Mouse (Mus musculus) activated CD4-positive, CD25-positive, alpha-beta regulatory T cell, adult 4 months (primary cell): Measurements from ENCODE around the gene Actn4. TPM values are rescaled to one million over a fixed set of nuclear protein-coding genes. Genes with fewer than 3 reads are reported as not detected.
"Not testable (repeated sequence)": the region's sequence is repeated elsewhere in the genome, so short reads cannot be mapped to it uniquely, and the experiment has no call there.

Experiments used
- ATAC-seq: one replicate; pipeline ENCODE4 v1.8.0; 2017
- polyA plus RNA-seq, 2 experiments: library from polyadenylated mRNA; unstranded; fragments of 100-300 nt; shearing (Covaris generic); gene quantifications; one replicate each; pipeline ENCODE4 v1.2.1; 2017

Actn4 gene
- polyA plus RNA-seq, 2 experiments from 2014 or later: 84.6 to 128 TPM

DNA sequence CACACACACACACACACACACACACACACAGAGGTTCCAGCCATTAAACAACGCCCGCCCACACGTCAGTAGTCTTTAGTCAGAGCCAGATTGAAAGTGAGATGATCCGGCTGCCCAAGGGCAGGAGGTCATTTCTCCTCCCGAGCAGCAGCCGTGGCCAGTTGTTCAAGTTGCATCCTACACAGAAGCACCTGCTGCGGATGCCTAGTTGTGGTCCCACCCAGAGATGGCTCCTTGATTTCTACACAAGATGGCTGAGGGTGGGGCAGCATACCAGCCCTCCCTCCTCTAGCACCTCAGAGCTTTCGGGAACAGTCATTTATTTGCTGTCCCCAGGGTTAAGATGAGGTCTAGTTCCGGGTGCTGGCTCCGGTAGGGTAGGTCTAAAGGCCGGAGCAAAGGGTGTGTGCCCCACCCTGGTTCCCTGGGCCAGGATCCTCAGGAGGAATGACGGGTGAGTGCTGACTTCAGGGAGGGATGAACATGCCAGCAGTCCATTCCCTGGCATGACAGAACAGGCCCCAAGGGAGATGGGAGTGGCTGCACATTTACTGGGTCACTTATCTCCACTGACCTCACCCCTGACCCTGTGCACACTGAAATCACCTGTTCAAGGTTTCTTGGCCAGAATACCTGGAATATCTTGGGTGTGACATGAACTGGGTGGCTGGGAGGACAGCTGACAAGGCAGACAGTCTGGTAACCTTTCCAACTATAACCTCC, 7.7 kb upstream of the Actn4 start:
- no peak for ATAC-seq

DNA sequence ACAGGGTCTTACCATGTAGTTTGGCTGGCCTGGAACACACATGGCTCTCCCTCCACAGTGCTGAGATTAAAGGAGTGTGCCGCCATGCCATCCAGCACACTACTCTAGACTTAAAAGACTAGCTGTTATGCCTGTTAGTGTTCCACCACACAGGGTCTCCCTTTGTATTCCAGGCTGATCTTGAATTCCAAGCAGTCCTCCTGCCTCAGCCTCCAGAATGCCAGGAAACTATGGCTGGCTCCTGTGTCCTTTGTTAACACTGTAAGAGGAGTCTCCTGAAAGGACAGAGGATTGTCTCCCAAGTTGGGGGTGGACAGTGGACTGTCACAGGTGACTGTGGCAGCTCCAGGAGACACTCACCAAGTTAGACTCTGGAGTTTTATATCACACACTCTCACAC, 7.1 kb upstream of the Actn4 start:
- no peak for ATAC-seq

DNA sequence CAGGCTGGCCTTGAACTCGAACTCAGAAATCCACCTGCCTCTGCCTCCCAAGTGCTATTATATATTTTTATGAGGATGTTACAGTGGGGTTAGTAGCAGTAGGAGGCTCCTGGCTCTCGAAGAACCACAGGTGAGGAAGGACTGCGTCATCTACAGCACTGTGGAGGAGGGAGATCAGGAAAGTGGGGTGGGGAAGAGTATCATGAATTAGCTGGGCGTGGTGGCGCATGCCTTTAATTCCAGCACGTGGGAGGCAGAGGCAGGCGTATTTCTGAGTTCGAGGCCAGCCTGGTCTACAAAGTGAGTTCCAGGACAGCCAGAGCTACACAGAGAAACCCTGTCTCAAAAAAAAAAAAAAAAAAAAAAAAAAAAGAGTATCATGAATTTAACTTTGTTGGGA, 6.0 kb upstream of the Actn4 start:
- not testable (repeated sequence) for ATAC-seq

DNA sequence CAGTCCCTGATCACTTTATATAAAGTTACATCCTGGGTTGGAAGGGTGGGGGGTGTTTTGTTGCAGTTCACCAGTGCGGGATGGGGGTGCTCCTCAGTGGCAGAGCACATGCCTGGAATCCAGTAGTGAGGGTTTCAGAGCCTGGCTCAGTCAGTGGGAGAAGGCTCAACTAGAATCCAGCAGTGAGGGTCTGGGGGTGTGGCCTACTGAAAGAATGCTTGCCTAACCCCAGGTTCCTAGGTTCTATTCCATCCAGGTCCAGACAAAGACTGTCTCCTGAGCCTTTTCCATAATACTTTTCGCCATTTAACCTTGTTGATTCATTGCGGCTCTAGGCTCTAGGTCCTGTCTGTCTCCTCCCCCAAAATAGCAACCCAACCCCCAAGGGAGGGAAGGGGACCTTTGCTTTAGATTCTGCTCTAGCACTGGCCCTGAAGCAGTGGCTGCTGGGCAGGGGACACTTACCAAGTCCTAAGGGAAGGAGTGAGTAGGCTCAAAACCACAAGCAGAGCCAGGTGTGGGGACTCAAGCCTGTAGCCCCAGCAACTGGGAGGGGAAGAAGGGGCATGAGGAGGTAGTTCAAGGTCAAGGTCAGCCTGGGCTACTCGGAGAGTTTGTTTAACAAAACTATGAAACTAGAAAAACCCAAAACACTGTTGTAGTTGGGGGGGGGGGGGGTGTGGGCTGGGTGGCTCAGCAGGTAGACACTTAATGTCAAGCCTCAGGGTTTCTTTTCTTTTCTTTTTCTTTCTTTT, 4.8 kb upstream of the Actn4 start:
- ATAC-seq: no peak

DNA sequence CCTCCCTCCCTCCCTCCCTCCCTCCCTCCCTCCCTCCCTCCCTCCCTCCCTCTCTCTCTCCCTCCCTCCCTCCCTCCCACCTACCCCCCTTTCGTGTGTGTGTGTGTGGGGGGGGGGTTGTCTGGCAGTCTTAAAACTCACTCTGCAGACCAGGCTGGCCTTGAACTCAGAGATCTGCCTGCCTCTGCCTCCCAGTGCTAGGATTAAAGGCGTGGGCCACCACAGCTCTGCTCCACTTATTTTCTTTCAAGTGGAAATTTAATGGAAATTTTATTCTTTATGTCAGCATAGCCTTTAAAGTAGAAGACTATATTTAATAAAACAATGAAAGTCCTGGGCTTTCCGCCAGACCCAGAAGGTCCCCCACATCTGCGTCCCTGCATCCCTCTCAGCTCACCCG, 4.0 kb upstream of the Actn4 start:
- no peak for ATAC-seq

DNA sequence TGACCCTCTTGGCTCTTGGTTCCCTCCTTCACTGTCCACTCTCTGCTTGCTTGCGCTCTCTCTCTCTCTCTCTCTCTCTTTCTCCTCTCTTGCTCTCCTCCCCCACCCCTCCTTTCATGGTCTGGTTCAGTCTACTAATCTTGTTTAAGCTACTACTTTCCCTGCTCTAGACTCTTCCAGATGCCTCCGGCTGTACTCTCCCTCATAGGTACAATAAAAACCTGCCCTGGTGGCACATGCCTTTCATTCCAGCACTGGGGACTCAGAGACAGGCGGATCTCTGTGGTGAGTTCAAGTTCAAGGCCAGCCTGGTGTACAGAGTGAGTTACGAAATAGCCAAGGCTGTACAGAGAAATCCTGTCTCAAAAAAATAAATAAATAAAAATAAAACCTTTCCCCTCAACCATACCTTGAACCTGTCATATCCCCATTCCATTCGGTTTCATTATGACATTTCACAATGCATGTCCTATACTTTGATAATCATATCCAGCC, 3.3 kb upstream of the Actn4 start:
- no peak for ATAC-seq

DNA sequence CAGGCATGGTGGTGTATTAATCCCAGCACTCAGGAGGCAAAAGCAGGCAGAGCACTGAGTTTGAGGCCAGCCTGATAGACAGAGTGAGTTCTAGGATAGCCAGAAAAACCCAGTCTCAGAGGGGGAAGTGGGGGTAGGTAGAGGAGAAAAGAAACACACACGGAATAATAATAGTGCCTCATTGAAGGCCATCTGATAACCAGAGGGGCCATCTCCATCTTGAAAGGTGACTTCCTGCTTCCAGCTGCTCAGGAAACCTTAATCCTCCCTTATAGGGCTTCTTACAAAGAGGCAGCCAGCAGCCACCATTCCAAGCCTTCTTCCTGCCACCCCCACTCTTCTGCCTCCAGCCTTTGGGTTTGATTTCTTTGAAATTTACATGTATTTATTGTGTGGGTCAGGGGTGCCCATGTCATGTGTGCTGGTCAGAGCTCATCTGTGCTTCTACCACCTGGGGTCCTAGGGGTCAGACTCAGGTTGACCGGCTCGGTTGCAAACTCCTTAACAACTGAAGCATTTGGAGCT, 1.3 kb upstream of the Actn4 start:
- ATAC-seq: no peak

DNA sequence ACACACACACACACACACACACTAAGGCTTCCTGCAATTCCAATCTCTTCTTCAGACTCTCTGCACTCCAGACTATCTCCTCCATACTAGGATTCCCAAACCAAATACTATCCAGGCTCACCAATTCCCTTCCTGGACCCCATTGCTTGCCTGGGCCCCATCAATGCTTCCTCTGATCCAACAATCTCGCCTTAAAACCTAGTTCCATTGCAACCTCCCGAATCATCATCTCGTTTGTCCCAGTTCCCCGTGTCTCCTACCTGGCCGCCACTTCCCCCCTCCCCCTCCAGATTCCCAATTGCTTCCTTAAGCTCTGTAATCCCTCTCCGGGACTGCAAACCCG, 585 bp downstream of the Actn4 start:
- no peak for ATAC-seq

DNA sequence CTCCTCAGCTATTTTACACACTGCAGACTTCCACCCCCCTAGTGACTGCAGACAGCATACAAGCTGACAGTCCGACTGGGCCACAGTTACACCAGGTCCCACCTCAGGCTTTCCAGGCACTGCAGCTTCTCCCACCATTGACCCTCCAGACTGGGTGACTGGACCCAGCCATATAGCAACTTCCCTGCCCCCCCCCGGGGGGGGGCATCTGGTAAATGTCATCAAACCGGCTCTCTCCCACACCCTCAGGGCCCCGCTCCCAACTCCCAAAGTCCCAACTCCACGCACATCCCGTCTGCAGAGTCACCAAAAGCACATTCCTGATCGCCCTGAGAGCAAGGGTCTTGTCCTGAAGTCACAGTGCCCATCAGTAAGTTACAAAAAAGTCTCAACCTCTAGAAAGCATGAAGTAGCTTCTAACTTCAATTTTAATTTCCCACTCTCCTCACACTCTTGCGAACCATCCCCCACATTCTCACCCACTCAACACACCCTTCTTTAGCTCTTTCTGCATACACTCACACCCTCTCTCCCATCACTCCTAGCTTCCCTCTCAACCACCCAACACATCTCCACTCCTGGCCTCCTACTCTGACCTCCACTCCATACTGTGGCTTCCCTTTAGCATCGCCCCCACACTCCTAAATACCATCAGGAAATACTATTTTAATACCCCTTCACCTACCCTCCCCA, 1.6 kb downstream of the Actn4 start:
- ATAC-seq: no peak

DNA sequence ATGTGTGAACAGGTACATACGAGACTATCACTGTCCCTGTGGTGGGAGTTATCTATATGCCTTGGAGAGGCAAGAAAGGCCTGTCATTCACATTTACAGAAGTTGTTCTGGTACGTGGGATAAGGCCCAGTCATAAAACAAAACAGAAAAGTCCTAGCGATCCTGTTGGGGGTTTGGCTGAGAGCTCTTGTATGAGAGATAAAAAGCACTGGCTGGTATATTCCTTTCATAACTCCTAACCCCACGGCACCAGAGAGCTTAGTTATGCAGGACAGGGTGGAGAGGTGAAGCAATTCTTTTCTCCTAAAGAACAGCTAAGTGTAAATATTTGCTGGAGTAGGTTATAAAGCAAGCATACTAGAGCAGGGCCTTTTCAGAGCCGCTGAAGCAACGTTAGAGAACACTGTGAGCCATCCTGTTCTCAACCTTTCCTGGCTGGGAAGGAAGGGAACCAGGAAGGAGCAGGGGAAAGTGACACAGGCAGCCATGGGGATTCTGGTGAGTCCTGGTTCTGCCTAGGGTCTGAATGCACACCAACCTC, 2.6 kb downstream of the Actn4 start:
- ATAC-seq: no peak

DNA sequence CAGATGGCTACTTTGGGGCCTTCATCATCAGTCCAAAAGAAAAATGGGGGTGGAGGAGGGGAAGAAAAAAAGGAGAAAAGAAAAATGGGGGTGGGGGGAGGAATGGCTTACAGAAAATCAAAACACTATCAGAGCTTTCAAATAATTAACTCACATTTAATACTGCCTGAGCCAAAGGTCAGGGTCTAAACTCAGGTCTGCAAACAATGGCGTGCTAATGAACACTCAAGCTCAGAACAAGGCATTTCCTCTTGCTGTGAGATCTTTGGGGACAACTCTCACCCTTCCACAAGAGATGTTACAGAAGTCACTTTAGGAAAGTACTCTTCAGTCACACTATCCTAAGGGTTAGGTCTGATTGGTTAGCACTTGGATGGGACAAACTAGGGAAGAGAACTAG, 3.4 kb downstream of the Actn4 start:
- ATAC-seq: no peak

DNA sequence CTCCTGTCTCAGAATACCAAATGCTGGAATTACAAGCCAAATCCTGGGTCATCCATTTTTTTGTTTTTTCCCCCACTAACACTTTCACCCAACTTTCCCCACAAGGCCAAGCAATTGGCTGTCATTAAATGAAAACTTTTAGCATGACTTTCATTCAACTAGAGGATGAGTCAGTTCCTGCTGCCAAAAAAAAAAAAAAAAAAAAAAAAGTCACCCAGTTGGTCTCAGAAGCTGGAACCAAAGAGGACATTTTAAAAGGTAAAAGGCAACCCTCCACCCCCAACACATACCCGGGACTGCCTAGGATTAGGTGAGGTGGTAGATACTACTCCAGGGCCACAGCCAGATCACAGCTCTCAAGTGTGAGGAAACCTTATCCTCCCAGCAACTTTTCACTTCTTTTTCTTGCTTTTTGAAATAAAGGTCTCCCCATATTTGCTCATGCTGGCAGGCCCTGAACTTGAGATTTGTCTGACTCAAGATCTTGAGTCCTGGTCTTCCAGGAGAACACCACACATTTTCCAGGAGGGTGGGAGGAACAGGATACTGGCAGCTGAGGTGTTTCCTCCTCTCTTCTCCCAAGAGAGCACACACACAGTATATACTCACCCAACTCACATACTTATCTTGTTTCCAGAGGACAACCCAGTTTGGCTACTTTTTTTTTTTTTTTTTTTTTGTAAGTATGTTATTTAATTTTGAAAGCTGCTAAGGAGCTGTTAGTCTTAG, 4.0 kb downstream of the Actn4 start:
- no peak for ATAC-seq

DNA sequence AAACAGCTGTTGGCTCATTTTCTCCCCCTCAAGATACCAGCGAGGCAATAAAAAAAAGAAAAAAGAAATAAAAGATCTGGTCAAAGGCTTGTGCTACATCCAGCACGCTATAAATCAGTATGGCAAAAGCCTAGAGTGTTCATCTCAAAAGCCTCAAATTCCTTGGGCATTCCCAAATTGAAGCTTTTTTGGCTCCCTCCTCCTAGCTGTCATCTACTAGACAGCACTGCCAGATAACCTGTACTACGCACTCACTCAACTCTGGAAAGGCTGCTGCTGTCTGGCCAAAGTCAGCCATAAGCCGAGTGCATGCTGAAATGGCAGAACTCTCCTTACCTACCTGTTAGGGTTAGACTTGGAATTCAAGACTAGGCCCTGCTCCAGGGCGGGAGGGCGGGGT, 4.9 kb downstream of the Actn4 start:
- ATAC-seq: no peak

DNA sequence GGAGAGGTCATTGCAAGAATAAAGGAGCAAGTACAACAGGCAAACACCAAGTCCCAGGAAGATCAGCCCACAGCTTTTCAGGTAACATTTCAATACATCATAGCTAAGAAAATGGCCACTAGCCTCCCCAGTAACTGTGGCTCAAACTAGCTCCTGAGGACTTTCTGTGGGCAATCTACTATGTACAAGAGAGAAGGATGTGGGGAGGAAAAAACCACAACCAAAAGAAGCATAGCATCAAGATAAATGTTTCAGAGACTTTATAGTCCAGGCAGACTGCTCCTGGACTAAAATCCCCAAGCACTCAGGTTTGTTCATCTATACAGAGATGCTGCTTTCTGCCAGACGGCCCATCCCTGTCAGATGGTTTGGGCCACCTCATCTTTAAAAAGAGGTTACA, 5.9 kb downstream of the Actn4 start:
- peak; percentile 51 for ATAC-seq

DNA sequence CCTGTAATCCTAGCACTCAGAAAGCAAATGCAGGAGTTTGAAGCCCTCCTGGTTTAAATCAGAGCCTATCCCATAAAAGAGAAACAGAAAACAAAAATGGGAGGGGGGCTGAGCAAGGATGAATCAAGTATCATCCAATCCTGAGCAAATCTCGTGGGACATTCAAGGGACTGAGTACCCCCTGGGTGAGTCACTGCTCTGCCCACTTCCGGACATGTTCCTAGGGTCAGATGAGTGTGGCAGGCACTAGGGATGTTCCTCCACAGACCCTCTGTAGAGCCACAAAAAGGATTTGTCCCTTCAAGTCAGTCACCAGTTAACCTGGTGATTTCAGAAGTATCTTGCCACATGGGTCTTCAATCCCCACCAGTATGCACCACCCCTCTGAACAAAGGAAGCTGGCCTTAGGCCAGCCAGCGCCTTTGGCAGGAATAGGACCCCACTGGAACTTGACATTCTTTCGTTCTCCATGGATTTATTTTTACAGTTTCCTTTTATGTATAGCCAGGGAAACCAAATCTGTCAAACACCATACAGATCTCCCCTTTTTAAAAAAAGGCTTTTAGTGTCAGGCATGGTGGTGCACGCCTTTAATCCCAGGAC, 6.7 kb downstream of the Actn4 start:
- ATAC-seq: no peak

DNA sequence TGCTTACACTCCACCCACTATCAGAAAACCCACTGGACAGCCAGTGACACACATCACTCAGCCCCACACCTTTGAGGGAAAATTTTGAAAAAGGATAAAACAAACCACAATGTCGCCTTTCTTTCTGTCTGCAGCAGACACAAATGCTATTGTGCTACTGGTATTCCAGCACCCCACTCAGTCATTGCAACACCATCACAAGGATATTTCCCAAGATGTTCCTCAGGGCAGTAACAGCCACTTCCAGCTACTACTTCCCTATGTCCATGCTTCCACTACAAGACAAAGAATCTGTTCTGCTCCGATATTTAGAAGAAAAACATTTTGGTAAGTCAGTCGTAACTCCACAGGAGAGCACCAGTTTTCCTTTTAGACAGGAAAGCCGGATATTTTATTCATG, 7.4 kb downstream of the Actn4 start:
- no peak for ATAC-seq

DNA sequence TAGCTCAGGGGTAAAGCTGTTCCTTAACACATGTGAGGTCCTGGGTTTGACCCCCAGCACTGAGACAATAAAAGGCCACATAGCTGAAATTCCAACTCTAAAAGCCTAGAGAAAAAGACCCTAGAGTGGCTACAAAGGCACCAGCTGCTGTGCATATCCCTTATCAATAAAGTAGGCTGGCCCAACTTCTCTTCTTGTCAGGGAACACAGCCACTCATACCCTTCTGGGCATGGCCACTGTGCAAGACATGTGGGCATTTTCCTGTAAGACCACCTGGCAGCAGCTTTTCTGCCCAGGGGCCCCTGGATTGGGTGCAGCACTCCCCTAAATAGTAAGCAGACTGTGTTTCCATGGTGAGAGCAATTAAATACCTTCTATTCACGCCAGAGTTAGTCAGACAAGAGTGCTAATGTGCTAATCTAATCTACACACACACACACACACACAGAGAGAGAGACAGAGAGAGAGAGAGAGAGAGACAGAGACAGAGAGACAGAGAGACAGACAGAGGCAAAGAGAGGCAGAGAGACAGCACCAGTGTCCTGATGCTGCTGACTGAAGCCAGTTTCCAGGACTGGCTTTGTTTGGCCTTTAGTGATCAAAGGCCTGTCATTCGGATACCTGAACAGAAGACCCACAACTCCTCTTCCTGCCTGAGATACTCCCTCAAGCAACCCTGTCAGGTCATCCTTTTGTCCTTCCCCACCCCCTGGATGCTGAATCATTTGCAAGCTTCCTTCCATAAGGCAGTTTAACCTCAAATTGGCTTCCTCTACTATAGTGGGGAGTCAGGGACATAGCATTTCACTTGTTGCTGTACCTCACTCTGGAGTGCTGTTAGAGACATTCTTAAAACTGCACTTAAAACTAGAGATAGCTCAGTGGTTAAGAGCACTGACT, 8.4 kb downstream of the Actn4 start:
- no peak for ATAC-seq

DNA sequence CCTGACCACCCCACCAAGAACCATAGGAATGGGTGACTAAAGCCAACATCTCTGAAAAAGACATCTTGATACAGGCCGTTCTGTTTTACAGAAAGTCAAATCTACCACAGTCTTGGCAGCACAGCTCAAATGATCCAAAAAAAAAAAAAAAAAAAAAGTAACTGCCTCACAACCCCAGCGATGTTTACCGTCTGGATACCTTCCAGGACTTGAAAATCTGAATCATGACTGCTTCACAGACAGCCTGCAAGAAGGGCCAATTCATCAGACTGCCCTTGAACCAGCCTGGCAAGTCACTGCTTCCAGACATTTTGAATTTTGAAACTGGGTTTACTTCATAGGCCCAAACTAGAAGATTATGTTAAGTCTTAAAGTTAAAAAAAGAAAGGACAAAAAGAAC, 9.4 kb downstream of the Actn4 start:
- ATAC-seq: no peak

DNA sequence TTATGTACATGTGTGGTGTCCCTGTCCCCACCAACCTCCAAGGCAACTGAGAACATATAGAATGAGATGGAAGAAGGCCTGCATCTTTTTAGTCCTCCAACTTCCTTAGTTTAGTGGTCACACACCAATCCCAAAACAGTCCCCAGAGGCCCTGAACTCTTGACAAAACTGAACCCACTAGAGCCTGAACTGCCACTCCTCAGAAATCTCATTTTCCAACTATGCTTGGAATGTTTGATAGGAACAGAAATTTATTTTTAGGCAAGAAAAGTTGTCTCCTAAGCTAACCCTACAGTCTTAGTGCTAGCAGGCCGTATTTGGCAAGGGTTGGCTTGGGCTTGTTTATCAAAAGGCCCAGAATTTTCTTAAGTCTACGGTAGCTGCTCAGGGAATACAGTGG, 10.4 kb downstream of the Actn4 start:
- no peak for ATAC-seq

DNA sequence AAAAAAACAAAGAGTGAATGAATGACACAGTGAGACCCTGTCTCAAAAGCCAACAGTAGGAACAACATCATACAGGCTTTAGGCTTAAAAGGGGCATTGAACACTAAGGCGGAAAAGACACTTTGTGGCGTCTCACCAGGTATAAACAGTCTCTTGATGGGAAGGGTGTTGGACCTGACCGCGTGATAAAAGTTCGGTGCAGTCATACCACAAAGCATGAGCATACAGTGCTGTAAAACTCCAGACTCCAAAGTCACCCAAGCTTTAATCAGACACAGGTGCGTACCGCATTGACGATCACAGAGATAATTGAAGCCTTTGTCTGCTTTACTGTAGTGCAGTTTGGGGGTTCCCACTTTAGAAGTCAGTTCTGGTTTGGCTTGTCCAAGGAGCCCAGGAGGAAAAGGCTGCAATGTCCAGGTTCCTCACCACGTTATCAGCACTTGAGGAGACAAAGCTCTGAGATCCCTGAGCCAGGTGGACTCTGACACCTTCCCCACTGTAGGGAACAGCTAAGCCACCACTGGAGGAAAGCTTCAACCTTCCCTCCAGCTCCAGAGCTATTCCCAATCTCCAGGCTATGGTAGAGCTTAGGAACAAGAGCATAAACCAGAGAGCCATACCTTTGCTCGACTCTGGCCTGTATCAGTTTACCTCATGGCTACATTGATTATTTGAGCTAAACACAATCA, 11.6 kb downstream of the Actn4 start:
- ATAC-seq: no peak
